Mouse (Mus musculus) gastrocnemius, postnatal 10 days (tissue): ENCODE measurements around the gene Zfp280c. TPM values are rescaled to one million over a fixed set of nuclear protein-coding genes. Genes with fewer than 3 reads are reported as not detected.

Experiments
- microRNA-seq, 2 experiments: library from miRNA; unstranded; fragments of <30 nt; microRNA quantifications; one replicate each; pipeline ENCODE4 v1.2.0; 2021
- total RNA-seq, 2 experiments: library from RNA; stranded (reverse); gene quantifications; 2 replicates each; pipeline ENCODE4 v1.2.3; 2021

The Zfp280c gene
- total RNA-seq, 2 experiments from 2014 or later: 5.9 to 10.8 TPM

Small RNA genes within 50 kb of the gene (microRNA-seq; reads per million reads assigned to microRNA genes)
- gene Gm27828: 0 reads per million in 2 experiments

Other genes starting within 250 kb of the Zfp280c start
- gene Elf4, start 131.4 kb downstream of the Zfp280c start, total RNA-seq: 10 to 100 TPM in 1 of 2 experiments, 1 to 10 TPM in 1; 6.1 to 11.3 TPM
- gene Aifm1, start 80.9 kb downstream of the Zfp280c start, total RNA-seq: 10 to 100 TPM; 41.8 to 46.2 TPM
- gene Rab33a, start 75.2 kb downstream of the Zfp280c start, total RNA-seq: 1 to 10 TPM in 1 of 2 experiments, under 1 TPM in 1; 0.54 to 1.2 TPM
- gene Slc25a14, start 28.9 kb upstream of the Zfp280c start, total RNA-seq: 1 to 10 TPM; 1.6 to 1.7 TPM
- not detected for gene Gpr119, start 80.0 kb upstream of the Zfp280c start, total RNA-seq
- 1 to 10 TPM; 2.5 to 2.7 TPM for gene Rbmx2, start 100.5 kb upstream of the Zfp280c start, total RNA-seq